ENCODE assay signal across 25 mouse cellular contexts in the genomic region with DNA sequence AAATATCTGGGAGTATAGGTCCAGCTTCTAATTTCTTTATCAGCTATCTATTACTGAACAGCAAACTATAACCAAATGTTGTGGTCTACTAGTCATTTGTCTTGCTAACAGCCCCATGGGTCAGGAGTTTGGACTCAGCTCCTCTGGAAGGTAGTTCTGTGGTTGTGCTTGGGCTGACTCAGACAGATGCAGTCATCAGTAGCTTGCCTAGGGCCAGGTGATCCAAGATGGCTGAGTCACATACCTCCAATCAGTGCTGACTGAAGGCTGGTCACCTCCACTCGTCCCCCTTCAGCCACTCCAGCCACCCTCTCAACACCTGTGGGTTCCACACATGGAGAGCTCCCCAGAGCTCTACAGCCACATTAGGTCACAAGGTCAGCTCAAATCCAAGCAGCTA.
DNase-seq lines count a peak whose midpoint lies in the region; ATAC-seq and TF ChIP-seq lines count a peak whose summit lies in the region.
"Had no signal": no experiment of that assay in that cellular context is flagged by ENCODE, and none has a peak within 500 bp of the region (broad histone marks: within the 10 kb centered on the region; RNA-seq: fewer than 3 reads in every experiment).

No protein-coding gene starts in this region.

- no peak for TF ChIP-seq CTCF in intestine, postnatal 0 days (IDR thresholded peaks at IDR 0.05; ENCODE audit: low read depth)
- TF ChIP-seq CTCF in CH12.LX (conservative IDR thresholded peaks at IDR 0.05 in 1 of 2, IDR thresholded peaks at IDR 0.05 in 1 of 2; ENCODE audit: low read depth in 2 of 2, low read length in 2 of 2) = no peak
- no peak for TF ChIP-seq CTCF in stomach, postnatal 0 days (IDR thresholded peaks at IDR 0.05; ENCODE audit: low read depth)

- H3K9me3 ChIP-seq in heart, embryonic 11.5 days (replicated peaks; ENCODE audit: control insufficient read depth, low read length) = no peaks in the 10 kb centered on the region
- no peaks in the 10 kb centered on the region for H3K9me3 ChIP-seq in intestine, postnatal 0 days (ENCODE audit: control insufficient read depth)
- no peaks in the 10 kb centered on the region for H3K9me3 ChIP-seq in intestine, embryonic 15.5 days
- no peaks in the 10 kb centered on the region for H3K9me3 ChIP-seq in CH12.LX (replicated peaks; ENCODE audit: low read length)
- H3K9me3 ChIP-seq in stomach, postnatal 0 days (ENCODE audit: control insufficient read depth, low read length) = no peaks in the 10 kb centered on the region
- H3K9me3 ChIP-seq: embryonic facial prominence, embryonic 13.5 days; forebrain, embryonic 13.5 days; limb, embryonic 15.5 days had no signal

- no peak overlapping the region for H3K4me3 ChIP-seq in heart, embryonic 11.5 days (ENCODE audit: low read depth, low read length)
- H3K4me3 ChIP-seq in intestine, postnatal 0 days (ENCODE audit: low read depth, low read length) = no peak overlapping the region
- H3K4me3 ChIP-seq in intestine, embryonic 15.5 days (replicated peaks) = no peak overlapping the region
- H3K4me3 ChIP-seq in CH12.LX (replicated peaks in 1 of 3; ENCODE audit: low read depth in 2 of 3, low read length in 2 of 3, poor library complexity in 1 of 3) = no peak overlapping the region
- no peak overlapping the region for H3K4me3 ChIP-seq in stomach, postnatal 0 days (ENCODE audit: low read depth, low read length)
- H3K4me3 ChIP-seq: embryonic facial prominence, embryonic 13.5 days; erythroblast, embryonic 14.5 days; forebrain, embryonic 13.5 days; left cerebral cortex, adult 2 months; limb, embryonic 15.5 days had no signal

- no peak for DNase-seq in heart, adult 8-10 months (ENCODE audit: low spot score)
- DNase-seq in CH12.LX (ENCODE audit: extremely low read depth) = peak; percentile 17
- DNase-seq in stomach, postnatal 0 days (ENCODE audit: low spot score) = no peak
- no peak for DNase-seq in urinary bladder, adult 2 months (ENCODE audit: low spot score)
- DNase-seq: adrenal gland, postnatal 10 days; B cell, adult 2 months; cerebellum, adult 18-20 months; cerebellum, postnatal 14 days; kidney, adult 11 months; kidney, postnatal 4 days; layer of hippocampus, adult 9-11 months; left cerebral cortex, postnatal 4 days; midbrain, embryonic 14.5 days; thymus, adult 2 months; thymus, postnatal 4 days had no signal

- no peaks in the 10 kb centered on the region for H3K79me2 ChIP-seq in CH12.LX (replicated peaks; ENCODE audit: control insufficient read depth, extremely low read depth, insufficient read depth, poor library complexity, severe bottlenecking)

- no peak overlapping the region for H3K4me2 ChIP-seq in heart, embryonic 11.5 days
- no peak overlapping the region for H3K4me2 ChIP-seq in intestine, postnatal 0 days (replicated peaks; ENCODE audit: low read depth)
- no peak overlapping the region for H3K4me2 ChIP-seq in intestine, embryonic 15.5 days (replicated peaks)
- no peak overlapping the region for H3K4me2 ChIP-seq in CH12.LX (ENCODE audit: insufficient read depth, low read depth, poor library complexity, severe bottlenecking)
- no peak overlapping the region for H3K4me2 ChIP-seq in stomach, postnatal 0 days (replicated peaks; ENCODE audit: low read depth)
- H3K4me2 ChIP-seq: embryonic facial prominence, embryonic 13.5 days; forebrain, embryonic 13.5 days; limb, embryonic 15.5 days had no signal

- no peak for TF ChIP-seq POLR2A in CH12.LX (IDR thresholded peaks at IDR 0.05; ENCODE audit: low read depth, low read length)

- H3K36me3 ChIP-seq in heart, embryonic 11.5 days (ENCODE audit: control insufficient read depth, insufficient read depth, low read length) = no peaks in the 10 kb centered on the region
- H3K36me3 ChIP-seq in intestine, postnatal 0 days (ENCODE audit: control insufficient read depth, insufficient read depth) = no peaks in the 10 kb centered on the region
- H3K36me3 ChIP-seq in intestine, embryonic 15.5 days = no peaks in the 10 kb centered on the region
- no peaks in the 10 kb centered on the region for H3K36me3 ChIP-seq in CH12.LX (replicated peaks in 1 of 2; ENCODE audit: control insufficient read depth in 1 of 2, insufficient read depth in 1 of 2, low read length in 1 of 2)
- no peaks in the 10 kb centered on the region for H3K36me3 ChIP-seq in stomach, postnatal 0 days (ENCODE audit: control insufficient read depth, insufficient read depth, low read length)
- H3K36me3 ChIP-seq: embryonic facial prominence, embryonic 13.5 days; limb, embryonic 15.5 days had no signal

- H3K27ac ChIP-seq in heart, embryonic 11.5 days (ENCODE audit: low read depth, low read length) = peak overlapping the region; percentile 58
- no peak overlapping the region for H3K27ac ChIP-seq in intestine, postnatal 0 days (ENCODE audit: low read depth, low read length)
- no peak overlapping the region for H3K27ac ChIP-seq in intestine, embryonic 15.5 days
- H3K27ac ChIP-seq in CH12.LX (ENCODE audit: insufficient read depth, low read depth) = no peak overlapping the region
- no peak overlapping the region for H3K27ac ChIP-seq in stomach, postnatal 0 days (replicated peaks)
- H3K27ac ChIP-seq: embryonic facial prominence, embryonic 13.5 days; forebrain, embryonic 13.5 days; hindbrain, postnatal 0 days; left cerebral cortex, adult 2 months; limb, embryonic 15.5 days; liver, embryonic 14.5 days had no signal

- peaks cover 32% of the 10 kb centered on the region for H3K4me1 ChIP-seq in heart, embryonic 11.5 days (ENCODE audit: control insufficient read depth, insufficient read depth, low read length)
- H3K4me1 ChIP-seq in intestine, postnatal 0 days (replicated peaks; ENCODE audit: control insufficient read depth, insufficient read depth, low read length) = no peaks in the 10 kb centered on the region; the same call in 1 of the 2 replicates
- H3K4me1 ChIP-seq in intestine, embryonic 15.5 days (replicated peaks) = no peaks in the 10 kb centered on the region
- H3K4me1 ChIP-seq in CH12.LX (ENCODE audit: control insufficient read depth in 1 of 2, insufficient read depth in 2 of 2) = no peaks in the 10 kb centered on the region
- H3K4me1 ChIP-seq in stomach, postnatal 0 days (replicated peaks; ENCODE audit: control insufficient read depth, insufficient read depth) = no peaks in the 10 kb centered on the region; the same call in 1 of the 2 replicates
- H3K4me1 ChIP-seq: forebrain, embryonic 13.5 days had no signal

- TF ChIP-seq EP300 in CH12.LX (IDR thresholded peaks at IDR 0.05; ENCODE audit: low read length) = no peak
- no peak for TF ChIP-seq EP300 in stomach, postnatal 0 days (optimal IDR thresholded peaks at IDR 0.05)

- no peak overlapping the region for H3K9ac ChIP-seq in heart, embryonic 11.5 days (ENCODE audit: low read depth, low read length)
- no peak overlapping the region for H3K9ac ChIP-seq in intestine, postnatal 0 days (ENCODE audit: low read depth, low read length)
- no peak overlapping the region for H3K9ac ChIP-seq in intestine, embryonic 15.5 days
- no peak overlapping the region for H3K9ac ChIP-seq in CH12.LX (ENCODE audit: insufficient read depth, low read depth)
- no peak overlapping the region for H3K9ac ChIP-seq in stomach, postnatal 0 days (ENCODE audit: low read length)
- H3K9ac ChIP-seq: embryonic facial prominence, embryonic 13.5 days; forebrain, embryonic 13.5 days; limb, embryonic 15.5 days; liver, embryonic 14.5 days had no signal

- in situ Hi-C loops in CH12.LX (cut with MboI; ENCODE audit: low pct_ligation_motif_present, low pct_unique_long_range_greater_than_20kb, low sequenced_read_pairs) = no loop called here

- TF ChIP-seq RAD21 in CH12.LX (IDR thresholded peaks at IDR 0.05; ENCODE audit: low read depth, low read length) = no peak

- no peaks in the 10 kb centered on the region for H3K27me3 ChIP-seq in heart, embryonic 11.5 days (ENCODE audit: control insufficient read depth, insufficient read depth, low read length)
- H3K27me3 ChIP-seq in intestine, postnatal 0 days (replicated peaks; ENCODE audit: control insufficient read depth, insufficient read depth, low read length) = no peaks in the 10 kb centered on the region
- H3K27me3 ChIP-seq in intestine, embryonic 15.5 days (replicated peaks) = no peaks in the 10 kb centered on the region
- H3K27me3 ChIP-seq in CH12.LX (replicated peaks) = peaks cover 46% of the 10 kb centered on the region
- no peaks in the 10 kb centered on the region for H3K27me3 ChIP-seq in stomach, postnatal 0 days (ENCODE audit: control insufficient read depth, insufficient read depth, low read length)
- H3K27me3 ChIP-seq: embryonic facial prominence, embryonic 13.5 days; limb, embryonic 15.5 days had no signal

- dilution Hi-C loops in CH12.LX (cut with MboI; ENCODE audit: extremely low pct_ligation_motif_present, extremely low pct_unique_long_range_greater_than_20kb, low sequenced_read_pairs) = no loop called here

- WGBS in heart, embryonic 11.5 days (ENCODE audit: insufficient replicate concordance) = 29% methylated on average over 1 of the region's 1 CpGs
- WGBS in intestine, postnatal 0 days = 40% methylated on average over 1 of the region's 1 CpGs
- WGBS in intestine, embryonic 15.5 days = 58% methylated on average over 1 of the region's 1 CpGs
- 77% methylated on average over 1 of the region's 1 CpGs for WGBS in stomach, postnatal 0 days

- ATAC-seq in heart, embryonic 11.5 days (replicated peaks; ENCODE audit: insufficient number of reproducible peaks, low FRiP score, low TSS enrichment) = no peak
- peak; percentile 48; the same call in 1 of the 2 replicates for ATAC-seq in intestine, postnatal 0 days
- no peak for ATAC-seq in intestine, embryonic 15.5 days
- peak; percentile 53; the same call in 1 of the 2 replicates for ATAC-seq in stomach, postnatal 0 days (ENCODE audit: low FRiP score, low TSS enrichment)
- ATAC-seq: forebrain, embryonic 13.5 days; hindbrain, postnatal 0 days had no signal

TF ChIP-seq in CH12.LX, 34 proteins besides CTCF, POLR2A, EP300 and RAD21:
- no peak for TF ChIP-seq UBTF (IDR thresholded peaks at IDR 0.05; ENCODE audit: low read depth, low read length)
- TF ChIP-seq ETS1 (conservative IDR thresholded peaks at IDR 0.05; ENCODE audit: low read depth, low read length) = 0 out of 2 replicates have a peak, but pooled peaks have one; percentile 16

Comparison
In these comparisons a context has a peak if more than half of its experiments do, and no peak if none do; other contexts are left out.
1. ATAC-seq: peak in intestine, postnatal 0 days (single experiment) and stomach, postnatal 0 days (single experiment); none in heart, embryonic 11.5 days (single experiment) and intestine, embryonic 15.5 days (single experiment).